Mouse (Mus musculus): ENCODE results near the gene Slc26a10.

DNA sequence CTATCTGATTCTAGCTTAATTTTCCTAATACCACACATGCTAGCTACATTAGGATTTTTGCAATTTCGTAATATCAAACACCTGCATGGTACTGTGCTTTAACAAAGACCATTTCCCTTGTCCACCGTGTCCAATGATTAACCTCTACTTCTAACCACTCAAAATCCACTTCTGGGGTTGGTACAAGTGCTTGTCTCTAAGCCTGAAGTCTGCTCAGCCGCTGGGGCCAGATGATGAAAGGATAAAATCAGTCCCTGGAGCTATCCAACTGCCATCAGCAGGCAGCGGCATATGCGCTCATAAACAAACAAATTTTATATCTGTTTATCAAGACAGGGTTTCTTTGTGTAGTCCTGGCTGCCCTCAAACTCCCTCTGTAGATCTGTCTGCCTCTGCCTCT, 24.1 kb upstream of the Slc26a10 start:
- TF ChIP-seq POLR2A (IDR thresholded peaks at IDR 0.05; ENCODE audit: insufficient read length, low read depth) = no peak
- no peak for TF ChIP-seq TCF3 (IDR thresholded peaks at IDR 0.05; ENCODE audit: insufficient read length, low read depth)
- TF ChIP-seq TCF12 (IDR thresholded peaks at IDR 0.05; ENCODE audit: insufficient read depth, poor library complexity, severe bottlenecking) = no peak
- TF ChIP-seq CEBPB (IDR thresholded peaks at IDR 0.05; ENCODE audit: insufficient read depth, poor library complexity, severe bottlenecking) = no peak
- TF ChIP-seq USF1 (IDR thresholded peaks at IDR 0.05; ENCODE audit: low read depth) = no peak

Data from myocyte (in vitro differentiated cells).